Mouse (Mus musculus) myocyte (in vitro differentiated cells): ENCODE results near the gene Ctdnep1.

Experiments used
- POLR2A ChIP-seq: IDR thresholded peaks from one replicate; pipeline ENCODE4 v1.6.1; 2011; ENCODE audit warnings: low read depth, mild to moderate bottlenecking, control low read depth, moderate library complexity; ENCODE audit not compliant: insufficient read length
- POLR2AphosphoS2 ChIP-seq: IDR thresholded peaks from one replicate; pipeline ENCODE4 v1.6.1; 2011; ENCODE audit warnings: low read depth, control low read depth; ENCODE audit not compliant: insufficient read length
- TCF3 ChIP-seq: IDR thresholded peaks from one replicate; pipeline ENCODE4 v1.6.1; 2011; ENCODE audit warnings: low read depth, control low read depth; ENCODE audit not compliant: insufficient read length
- USF1 ChIP-seq: IDR thresholded peaks from one replicate; pipeline ENCODE4 v1.6.1; 2011; ENCODE audit warnings: low read depth, mild to moderate bottlenecking, control low read depth, moderate library complexity

GRCm38 (mm10) chr11:69989949-69990348, 9.0 kb downstream of the Ctdnep1 start:
- TF ChIP-seq USF1 (no peak), TCF3 (no peak), POLR2A (no peak), POLR2AphosphoS2 (no peak)
